Mouse (Mus musculus) lung, postnatal 0 days (tissue): ENCODE results near the gene Ubl7. TPM values are rescaled to one million over a fixed set of nuclear protein-coding genes. Genes with fewer than 3 reads are reported as not detected.

ENCODE experiments used
- ATAC-seq: fragments of 200-750 bp; cut with Nextera tagmentation; 2 replicates; pipeline ENCODE4 v1.8.0; 2017; ENCODE audit warnings: moderate library complexity
- DNase-seq: peaks from one replicate; pipeline ENCODE4 v3.0.0-alpha.2; 2016; ENCODE audit warnings: low spot score
- H3K27ac ChIP-seq: fragments of 300-500 bp; sonication (generic); 2 replicates; pipeline ENCODE4 v1.5.1; 2014; ENCODE audit warnings: antibody characterized with exemption, mild to moderate bottlenecking, low read length, mixed read lengths
- H3K27me3 ChIP-seq: fragments of 300-500 bp; sonication (generic); replicated peaks from 2 replicates; pipeline ENCODE4 v1.6.1; 2014; ENCODE audit warnings: low read length, mixed read lengths; ENCODE audit not compliant: insufficient read depth
- H3K36me3 ChIP-seq: fragments of 300-500 bp; sonication (generic); 2 replicates; pipeline ENCODE4 v1.6.1; 2014; ENCODE audit warnings: low read length, mixed read lengths; ENCODE audit not compliant: insufficient read depth
- H3K4me1 ChIP-seq: fragments of 300-500 bp; sonication (generic); 2 replicates; pipeline ENCODE4 v1.6.1; 2014; ENCODE audit warnings: antibody characterized with exemption, low read depth, low read length, mixed read lengths; ENCODE audit not compliant: insufficient read depth
- H3K4me2 ChIP-seq: fragments of 300-500 bp; sonication (generic); replicated peaks from 2 replicates; pipeline ENCODE4 v1.6.1; 2014; ENCODE audit warnings: low read depth, mild to moderate bottlenecking, low read length, moderate library complexity, mixed read lengths
- H3K4me3 ChIP-seq: fragments of 300-500 bp; sonication (generic); 2 replicates; pipeline ENCODE4 v1.5.1; 2014; ENCODE audit warnings: low read depth, low read length
- H3K9ac ChIP-seq: fragments of 300-500 bp; sonication (generic); replicated peaks from 2 replicates; pipeline ENCODE4 v1.6.1; 2014; ENCODE audit warnings: low read depth, mild to moderate bottlenecking
- H3K9me3 ChIP-seq: fragments of 300-500 bp; sonication (generic); 2 replicates; pipeline ENCODE4 v1.6.1; 2016; ENCODE audit warnings: low read length, mixed read lengths
- CTCF ChIP-seq: IDR thresholded peaks from 2 replicates; pipeline ENCODE4 v1.5.1; 2016; ENCODE audit warnings: antibody characterized with exemption, mild to moderate bottlenecking
- EP300 ChIP-seq: IDR thresholded peaks from 2 replicates; pipeline ENCODE4 v1.6.1; 2016; ENCODE audit warnings: antibody characterized with exemption, mild to moderate bottlenecking, control low read depth
- WGBS: fragments of 180-500 bp; shearing (Covaris S2); extraction: QIAGEN DNeasy Blood & Tissue Kit; methylation state at CpG from one replicate; pipeline ENCODE4 v1.1.7; 2014; 5-methylcytosine and 5-hydroxymethylcytosine counted together
- polyA plus RNA-seq: library from polyadenylated mRNA; unstranded; fragments of >200 nt; fragmentation: Nextera tagmentation; extraction: Ambion mirVana; gene quantifications from 2 replicates; pipeline ENCODE4 v1.2.1, GENCODE M21; 2015

Gene Ubl7
- polyA plus RNA-seq, 1 experiment from 2014 or later = 120 TPM

GRCm38 (mm10) chr9:57972141-57972591 lies 61.4 kb downstream of the Ubl7 start:
- TF ChIP-seq CTCF (no peak), EP300 (no peak)
- H3K9me3 ChIP-seq = no peaks in the 10 kb centered on the region
- DNase-seq (no peak), ATAC-seq (no peak)
- H3K27ac ChIP-seq = peak overlapping the region; percentile 71
- H3K9ac ChIP-seq = no peak overlapping the region
- H3K4me2 ChIP-seq = no peak overlapping the region
- H3K4me1 ChIP-seq = peaks cover 5% of the 10 kb centered on the region; the same call in 1 of the 2 replicates
- H3K27me3 ChIP-seq = no peaks in the 10 kb centered on the region
- no peaks in the 10 kb centered on the region for H3K36me3 ChIP-seq
- WGBS = 44% methylated on average over 9 of the region's 9 CpGs
- no peak overlapping the region for H3K4me3 ChIP-seq

- peak overlapping the region; percentile 71 for H3K27ac ChIP-seq
- H3K27me3 ChIP-seq = no peaks in the 10 kb centered on the region
- 38% methylated on average over 9 of the region's 9 CpGs for WGBS
- 0 out of 2 replicates have a peak, but pooled peaks have one; percentile 21 for TF ChIP-seq EP300
- no peak for TF ChIP-seq CTCF
- peak; percentile 27 for DNase-seq
- H3K9me3 ChIP-seq = no peaks in the 10 kb centered on the region
- H3K36me3 ChIP-seq = no peaks in the 10 kb centered on the region
- peaks cover 5% of the 10 kb centered on the region; the same call in 1 of the 2 replicates for H3K4me1 ChIP-seq
- H3K4me2 ChIP-seq = no peak overlapping the region
- H3K9ac ChIP-seq = no peak overlapping the region
- no peak overlapping the region for H3K4me3 ChIP-seq
- ATAC-seq = no peak
Observed at GRCm38 (mm10) chr9:57972776-57973439, 62.1 kb downstream of the Ubl7 start.

- Histone ChIP-seq H3K36me3 (no peaks in the 10 kb centered on the region), H3K27ac (no peak overlapping the region), H3K4me1 (peaks cover 5% of the 10 kb centered on the region; the same call in 1 of the 2 replicates), H3K9ac (no peak overlapping the region), H3K9me3 (no peaks in the 10 kb centered on the region), H3K4me2 (no peak overlapping the region), H3K4me3 (no peak overlapping the region), H3K27me3 (no peaks in the 10 kb centered on the region)
- TF ChIP-seq EP300 (no peak), CTCF (no peak)
- no peak for ATAC-seq
- 75% methylated on average over 6 of the region's 6 CpGs for WGBS
- no peak for DNase-seq
Observed at GRCm38 (mm10) chr9:57973440-57974066, 62.8 kb downstream of the Ubl7 start.

GRCm38 (mm10) chr9:57974221-57974620 lies 63.4 kb downstream of the Ubl7 start:
- TF ChIP-seq CTCF = no peak
- TF ChIP-seq EP300 = no peak
- H3K4me1 ChIP-seq = peaks cover 5% of the 10 kb centered on the region; the same call in 1 of the 2 replicates
- WGBS = 55% methylated on average over 5 of the region's 5 CpGs
- H3K36me3 ChIP-seq = no peaks in the 10 kb centered on the region
- no peaks in the 10 kb centered on the region for H3K27me3 ChIP-seq
- no peak for ATAC-seq
- H3K4me3 ChIP-seq = no peak overlapping the region
- H3K27ac ChIP-seq = no peak overlapping the region
- H3K9me3 ChIP-seq = no peaks in the 10 kb centered on the region
- no peak overlapping the region for H3K4me2 ChIP-seq
- H3K9ac ChIP-seq = no peak overlapping the region
- no peak for DNase-seq

GRCm38 (mm10) chr9:57975200-57975821 lies 64.5 kb downstream of the Ubl7 start:
- ATAC-seq = no peak
- H3K27ac ChIP-seq = no peak overlapping the region

GRCm38 (mm10) chr9:57978025-57978424 lies 67.2 kb downstream of the Ubl7 start:
- Histone ChIP-seq H3K27me3 (no peaks in the 10 kb centered on the region), H3K4me1 (no peaks in the 10 kb centered on the region), H3K4me2 (no peak overlapping the region), H3K9ac (no peak overlapping the region), H3K9me3 (no peaks in the 10 kb centered on the region), H3K36me3 (no peaks in the 10 kb centered on the region), H3K4me3 (no peak overlapping the region), H3K27ac (no peak overlapping the region)
- no peak for DNase-seq
- WGBS = 46% methylated on average over 6 of the region's 6 CpGs
- ATAC-seq = no peak
- TF ChIP-seq EP300 (no peak), CTCF (no peak)

More at GRCm38 (mm10) chr9:57975200-57975821, 64.5 kb downstream of the Ubl7 start:
- H3K4me1 ChIP-seq = no peaks in the 10 kb centered on the region
- TF ChIP-seq EP300 (no peak), CTCF (no peak)
- H3K9me3 ChIP-seq = no peaks in the 10 kb centered on the region
- no peak overlapping the region for H3K4me3 ChIP-seq
- H3K4me2 ChIP-seq = no peak overlapping the region
- no peak overlapping the region for H3K9ac ChIP-seq
- DNase-seq = no peak
- 70% methylated on average over 5 of the region's 5 CpGs for WGBS
- no peaks in the 10 kb centered on the region for H3K36me3 ChIP-seq
- H3K27me3 ChIP-seq = no peaks in the 10 kb centered on the region
